Mouse (Mus musculus): Measurements from ENCODE around the gene Slc26a1.

GRCm38 (mm10) chr5:108701341-108702021 is 26.1 kb upstream of the Slc26a1 start:
- TF ChIP-seq POLR2A (IDR thresholded peaks at IDR 0.05; ENCODE audit: low read depth, low read length), result no peak
- TF ChIP-seq CTCF (IDR thresholded peaks at IDR 0.05; ENCODE audit: extremely low read depth, insufficient read length, insufficient replicate concordance, low read depth, low read length), result no peak

Data from small intestine, adult 2 months (tissue).